Mouse (Mus musculus) thymus, postnatal 25 days (tissue): ENCODE data around the gene Dok1.
A peak's percentile ranks its signal among the peaks of the same experiment; 100 is the strongest.

Experiments used
- DNase-seq: peaks from one replicate; pipeline ENCODE4 v3.0.0; 2022

The Dok1 gene

GRCm38 (mm10) chr6:83044742-83045141 is 11.5 kb upstream of the Dok1 start:
- no peak for DNase-seq

GRCm38 (mm10) chr6:83043993-83044392 is 10.7 kb upstream of the Dok1 start:
- DNase-seq: no peak

- DNase-seq: no peak
Observed at GRCm38 (mm10) chr6:83043561-83043960, 10.3 kb upstream of the Dok1 start.

- no peak for DNase-seq
Observed at GRCm38 (mm10) chr6:83040601-83041000, 7.3 kb upstream of the Dok1 start.

GRCm38 (mm10) chr6:83038496-83039012 is 5.3 kb upstream of the Dok1 start:
- peak; percentile 94 for DNase-seq

- DNase-seq: no peak
Observed at GRCm38 (mm10) chr6:83037188-83037587, 3.9 kb upstream of the Dok1 start.

- DNase-seq: no peak
Observed at GRCm38 (mm10) chr6:83034463-83035055, 1.3 kb upstream of the Dok1 start.

- DNase-seq: peak; percentile 59
Observed at GRCm38 (mm10) chr6:83032769-83033191, 491 bp downstream of the Dok1 start.

GRCm38 (mm10) chr6:83031921-83032590 is 1.2 kb downstream of the Dok1 start:
- DNase-seq: no peak

- DNase-seq: no peak
Observed at GRCm38 (mm10) chr6:83031111-83031510, 2.2 kb downstream of the Dok1 start.

- no peak for DNase-seq
Observed at GRCm38 (mm10) chr6:83029777-83030176, 3.5 kb downstream of the Dok1 start.

GRCm38 (mm10) chr6:83027706-83028105 is 5.6 kb downstream of the Dok1 start:
- DNase-seq: no peak

GRCm38 (mm10) chr6:83027293-83027692 is 6.0 kb downstream of the Dok1 start:
- no peak for DNase-seq

GRCm38 (mm10) chr6:83025221-83025620 is 8.1 kb downstream of the Dok1 start:
- no peak for DNase-seq

- no peak for DNase-seq
Observed at GRCm38 (mm10) chr6:83024421-83024820, 8.8 kb downstream of the Dok1 start.

- DNase-seq: no peak
Observed at GRCm38 (mm10) chr6:83023786-83024185, 9.5 kb downstream of the Dok1 start.

GRCm38 (mm10) chr6:83023008-83023407 is 10.3 kb downstream of the Dok1 start:
- DNase-seq: no peak

- no peak for DNase-seq
Observed at GRCm38 (mm10) chr6:83020836-83021593, 12.3 kb downstream of the Dok1 start.

- no peak for DNase-seq
Observed at GRCm38 (mm10) chr6:83020121-83020520, 13.2 kb downstream of the Dok1 start.

GRCm38 (mm10) chr6:83019044-83019443 is 14.2 kb downstream of the Dok1 start:
- DNase-seq: no peak

GRCm38 (mm10) chr6:83017190-83017589 is 16.1 kb downstream of the Dok1 start:
- DNase-seq: no peak

- DNase-seq: no peak
Observed at GRCm38 (mm10) chr6:83015749-83016148, 17.5 kb downstream of the Dok1 start.
